1 mouse cellular context compared by ENCODE assay signal in the genomic region with DNA sequence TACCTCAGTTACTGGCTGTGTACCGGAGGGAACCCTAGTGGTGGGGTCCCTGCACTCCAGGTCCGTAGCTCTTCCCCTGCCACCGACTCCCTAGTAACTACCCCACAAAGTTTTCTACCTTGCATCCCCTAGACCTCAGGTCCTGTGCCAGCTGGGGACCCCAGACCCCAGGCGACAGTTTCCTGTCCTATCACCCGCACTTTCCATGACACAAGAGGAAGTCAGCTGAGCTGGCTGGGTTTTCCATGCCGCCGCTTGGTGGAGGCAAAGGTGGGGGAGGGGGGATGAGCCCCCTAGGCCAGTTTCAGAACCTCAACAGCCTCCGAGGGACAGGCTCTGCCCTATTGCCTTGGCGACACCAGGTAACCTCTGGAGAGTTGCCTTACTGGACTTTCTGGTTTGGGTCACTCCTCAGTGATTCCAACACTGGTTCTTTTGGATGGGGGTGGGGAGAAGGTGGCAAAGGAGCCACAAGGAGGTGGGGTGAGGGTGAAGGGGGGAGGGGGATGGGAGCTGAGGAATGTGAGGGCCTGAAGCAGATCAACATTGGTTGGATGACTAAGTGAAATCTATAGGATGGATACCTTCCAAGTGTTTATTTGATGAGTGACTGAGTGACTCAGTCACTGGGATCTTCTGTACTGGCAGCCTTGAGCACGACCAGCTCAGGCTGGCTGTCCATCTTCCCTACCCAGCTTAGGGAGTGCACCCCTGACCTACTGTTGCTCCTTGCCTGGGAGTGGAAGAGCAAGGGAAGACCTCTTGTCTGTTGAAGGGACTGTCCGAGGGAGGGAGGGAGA.
TF ChIP-seq lines count a peak whose summit lies in the region.

No protein-coding gene starts in this region.

TF ChIP-seq in CH12.LX, 34 proteins besides CTCF, POLR2A, EP300 and RAD21 (continued from another document):
- TF ChIP-seq ZC3H11A (IDR thresholded peaks at IDR 0.05; ENCODE audit: low read depth, low read length) (no peak), IRF4 (IDR thresholded peaks at IDR 0.05; ENCODE audit: low read depth, low read length) (peak; percentile 83), JUN (IDR thresholded peaks at IDR 0.05; ENCODE audit: insufficient read depth, low read depth, low read length) (no peak; the same call in 1 of the 2 replicates), HCFC1 (IDR thresholded peaks at IDR 0.05; ENCODE audit: low read depth, low read length) (peak; percentile 56; the same call in 1 of the 2 replicates), KAT2A (IDR thresholded peaks at IDR 0.05; ENCODE audit: insufficient replicate concordance, low read length) (0 out of 2 replicates have a peak, but pooled peaks have one; percentile 46), TBP (conservative IDR thresholded peaks at IDR 0.05; ENCODE audit: low read depth, low read length) (no peak), BHLHE40 (IDR thresholded peaks at IDR 0.05; ENCODE audit: low read depth, low read length) (peak; percentile 95), TCF12 (IDR thresholded peaks at IDR 0.05; ENCODE audit: low read depth, low read length) (peak; percentile 89), MAZ (IDR thresholded peaks at IDR 0.05; ENCODE audit: low read depth, low read length) (peak; percentile 75; the same call in 1 of the 2 replicates)
